In genomic region chr11:105264506-105264905, GRCm38 (mm10) we compare ENCODE assay signal across 27 mouse cellular contexts. TPM values are rescaled to one million over a fixed set of nuclear protein-coding genes. Genes with fewer than 3 reads are reported as not detected.
DNase-seq lines count a peak whose midpoint lies in the region; ATAC-seq and TF ChIP-seq lines count a peak whose summit lies in the region.
"Had no signal": no experiment of that assay in that cellular context is flagged by ENCODE, and none has a peak within 500 bp of the region (broad histone marks: within the 10 kb centered on the region; RNA-seq: fewer than 3 reads in every experiment).

No protein-coding gene starts in this region.

- no peak for TF ChIP-seq CTCF in lung, adult 2 months (IDR thresholded peaks at IDR 0.05; ENCODE audit: insufficient read depth, low read length)
- TF ChIP-seq CTCF in embryonic fibroblast, embryonic 13.5 days (IDR thresholded peaks at IDR 0.05; ENCODE audit: borderline replicate concordance, insufficient read depth, low read length) = no peak
- TF ChIP-seq CTCF in left cerebral cortex, adult 2 months (IDR thresholded peaks at IDR 0.05) = no peak

- ATAC-seq in forebrain, embryonic 11.5 days (replicated peaks; ENCODE audit: low FRiP score) = 0 out of 2 replicates have a peak, but pooled peaks have one; percentile 39
- no peak for ATAC-seq in forebrain, embryonic 15.5 days (replicated peaks)
- ATAC-seq in lung, embryonic 15.5 days (ENCODE audit: borderline replicate concordance, extremely low read depth, low FRiP score, low TSS enrichment) = no peak
- ATAC-seq: forebrain, postnatal 0 days; Patski had no signal

- no peak overlapping the region for H3K4me3 ChIP-seq in forebrain, embryonic 11.5 days (ENCODE audit: low read depth, low read length)
- H3K4me3 ChIP-seq in forebrain, embryonic 15.5 days = no peak overlapping the region
- no peak overlapping the region for H3K4me3 ChIP-seq in lung, embryonic 15.5 days
- H3K4me3 ChIP-seq in lung, adult 2 months (replicated peaks; ENCODE audit: extremely low read depth, low read depth, low read length) = no peak overlapping the region
- H3K4me3 ChIP-seq in embryonic fibroblast, embryonic 13.5 days (ENCODE audit: insufficient read depth, low read length) = no peak overlapping the region
- no peak overlapping the region for H3K4me3 ChIP-seq in left cerebral cortex, adult 2 months
- H3K4me3 ChIP-seq: embryonic facial prominence, embryonic 10.5 days; embryonic facial prominence, embryonic 13.5 days; forebrain, embryonic 10.5 days; gastrocnemius, adult 2 months; heart, embryonic 12.5 days; heart, embryonic 15.5 days had no signal

- intact Hi-C loops in left cerebral cortex, adult 2 months (cut with DNase I) = loop anchor here (10.0 kb wide), 1 partner anchor 330 kb away; no protein-coding TSS in a partner anchor

- no peak overlapping the region for H3K27ac ChIP-seq in forebrain, embryonic 11.5 days (ENCODE audit: low read depth, low read length)
- no peak overlapping the region for H3K27ac ChIP-seq in forebrain, embryonic 15.5 days (replicated peaks)
- H3K27ac ChIP-seq in lung, embryonic 15.5 days = peak overlapping the region; percentile 7; the same call in 1 of the 2 replicates
- H3K27ac ChIP-seq in embryonic fibroblast, embryonic 13.5 days (ENCODE audit: insufficient read depth, low read length) = peak overlapping the region; percentile 86
- H3K27ac ChIP-seq in left cerebral cortex, adult 2 months = no peak overlapping the region
- H3K27ac ChIP-seq: embryonic facial prominence, embryonic 10.5 days; embryonic facial prominence, embryonic 13.5 days; forebrain, embryonic 10.5 days; gastrocnemius, adult 2 months; heart, embryonic 15.5 days; hindbrain, embryonic 14.5 days had no signal

- no peak for DNase-seq in forebrain, embryonic 11.5 days (ENCODE audit: low spot score)
- DNase-seq in lung, adult 2 months = no peak
- DNase-seq in left cerebral cortex, adult 2 months (ENCODE audit: extremely low spot score in 1 of 2, low spot score in 2 of 2) = no peak
- no peak for DNase-seq in adrenal gland, adult (ENCODE audit: inconsistent age in 2 of 2, low spot score in 1 of 2)
- DNase-seq: adrenal gland, adult 2 months; adrenal gland, postnatal 14 days; cerebellum, adult 11-12 months; cerebellum, adult 8-10 months; cerebellum, postnatal 10 days; cerebellum, postnatal 36 days; embryo, embryonic 11 days; forebrain, postnatal 0 days; gastrocnemius, adult 2 months; gastrocnemius, postnatal 14 days; heart, adult 18-20 months; heart, postnatal 10 days; heart, postnatal 36 days had no signal

- no peak for TF ChIP-seq POLR2A in lung, adult 2 months (IDR thresholded peaks at IDR 0.05; ENCODE audit: borderline replicate concordance, extremely low read depth, low read depth, low read length)
- TF ChIP-seq POLR2A in embryonic fibroblast, embryonic 13.5 days (IDR thresholded peaks at IDR 0.05; ENCODE audit: low read depth, low read length) = no peak

- H3K9me3 ChIP-seq in forebrain, embryonic 11.5 days (ENCODE audit: control insufficient read depth, low read length) = no peaks in the 10 kb centered on the region
- no peaks in the 10 kb centered on the region for H3K9me3 ChIP-seq in forebrain, embryonic 15.5 days
- no peaks in the 10 kb centered on the region for H3K9me3 ChIP-seq in lung, embryonic 15.5 days
- H3K9me3 ChIP-seq: embryonic facial prominence, embryonic 10.5 days; embryonic facial prominence, embryonic 13.5 days; forebrain, embryonic 10.5 days; heart, embryonic 12.5 days; heart, embryonic 15.5 days had no signal

- no peaks in the 10 kb centered on the region for H3K4me1 ChIP-seq in forebrain, embryonic 11.5 days (replicated peaks; ENCODE audit: control insufficient read depth, insufficient read depth, low read length)
- H3K4me1 ChIP-seq in forebrain, embryonic 15.5 days = no peaks in the 10 kb centered on the region
- H3K4me1 ChIP-seq in lung, embryonic 15.5 days = no peaks in the 10 kb centered on the region
- no peaks in the 10 kb centered on the region; the same call in none of the 2 replicates for H3K4me1 ChIP-seq in lung, adult 2 months (ENCODE audit: control insufficient read depth, insufficient read depth, low read length)
- H3K4me1 ChIP-seq in embryonic fibroblast, embryonic 13.5 days (ENCODE audit: control insufficient read depth, insufficient read depth, low read length) = peaks cover 22% of the 10 kb centered on the region
- H3K4me1 ChIP-seq: embryonic facial prominence, embryonic 10.5 days; embryonic facial prominence, embryonic 13.5 days; heart, embryonic 12.5 days; heart, embryonic 15.5 days had no signal

- no peaks in the 10 kb centered on the region for H3K27me3 ChIP-seq in forebrain, embryonic 11.5 days (ENCODE audit: control insufficient read depth, insufficient read depth, low read length)
- H3K27me3 ChIP-seq in forebrain, embryonic 15.5 days = no peaks in the 10 kb centered on the region
- no peaks in the 10 kb centered on the region for H3K27me3 ChIP-seq in lung, embryonic 15.5 days
- H3K27me3 ChIP-seq: embryonic facial prominence, embryonic 13.5 days; heart, embryonic 12.5 days; heart, embryonic 15.5 days; Patski had no signal

- no peak overlapping the region for H3K4me2 ChIP-seq in forebrain, embryonic 11.5 days (ENCODE audit: low read depth, low read length, severe bottlenecking)
- no peak overlapping the region for H3K4me2 ChIP-seq in forebrain, embryonic 15.5 days (replicated peaks)
- no peak overlapping the region for H3K4me2 ChIP-seq in lung, embryonic 15.5 days
- H3K4me2 ChIP-seq: embryonic facial prominence, embryonic 13.5 days; heart, embryonic 12.5 days; heart, embryonic 15.5 days; hindbrain, embryonic 14.5 days had no signal

- no peaks in the 10 kb centered on the region for H3K36me3 ChIP-seq in forebrain, embryonic 11.5 days (ENCODE audit: control insufficient read depth, insufficient read depth, low read length)
- peaks cover 27% of the 10 kb centered on the region for H3K36me3 ChIP-seq in forebrain, embryonic 15.5 days
- H3K36me3 ChIP-seq in lung, embryonic 15.5 days = peaks cover 48% of the 10 kb centered on the region

- no peak overlapping the region for H3K9ac ChIP-seq in forebrain, embryonic 11.5 days (ENCODE audit: low read length)
- H3K9ac ChIP-seq in forebrain, embryonic 15.5 days (replicated peaks) = no peak overlapping the region
- no peak overlapping the region for H3K9ac ChIP-seq in lung, embryonic 15.5 days
- H3K9ac ChIP-seq: embryonic facial prominence, embryonic 13.5 days; forebrain, postnatal 0 days; heart, embryonic 12.5 days; heart, embryonic 15.5 days; hindbrain, embryonic 14.5 days had no signal

RNA-seq across cellular contexts. Expression of gene Mrc2, which starts 27.9 kb away (rescaled TPM):
- polyA plus RNA-seq in forebrain, embryonic 11.5 days (2014; fragmentation: Nextera tagmentation; extraction: Ambion mirVana) = 11.4 and 11.9 TPM in 2 replicates
- polyA plus RNA-seq in forebrain, embryonic 15.5 days (2015; fragmentation: Nextera tagmentation; extraction: Ambion mirVana) = 4.1 and 4.3 TPM in 2 replicates
- 26.0 and 29.5 TPM in 2 replicates for polyA plus RNA-seq in lung, embryonic 15.5 days (2015; fragmentation: Nextera tagmentation; extraction: Ambion mirVana)
- polyA plus RNA-seq in lung, adult 2 months (2012; rRNA removed) = 77.0 and 91.8 TPM in 2 replicates
- polyA plus RNA-seq in embryonic fibroblast, embryonic 13.5 days (2011; ENCODE audit: insufficient read length, low read depth, missing spikeins) = 144 and 150 TPM in 2 replicates
- total RNA-seq in left cerebral cortex, adult 2 months (2021) = 1 to 10 TPM; 5.1 to 7.2 TPM

Comparison
In these comparisons a context has a peak if more than half of its experiments do, and no peak if none do; other contexts are left out.
1. H3K27ac ChIP-seq: peak in lung, embryonic 15.5 days (single experiment) and embryonic fibroblast, embryonic 13.5 days (single experiment); none in forebrain, embryonic 11.5 days (single experiment), forebrain, embryonic 15.5 days (single experiment) and left cerebral cortex, adult 2 months (single experiment).